Mouse (Mus musculus) kidney, embryonic 16.5 days (tissue): ENCODE data around the gene Clmp. TPM values are rescaled to one million over a fixed set of nuclear protein-coding genes. Genes with fewer than 3 reads are reported as not detected.
"Not testable (repeated sequence)": the region's sequence is repeated elsewhere in the genome, so short reads cannot be mapped to it uniquely, and the experiment has no call there.

Source experiments
- ATAC-seq: fragments of 200-750 bp; cut with Nextera tagmentation; 2 replicates; pipeline ENCODE4 v1.8.0; 2017; ENCODE audit warnings: moderate TSS enrichment; ENCODE audit not compliant: low FRiP score, low TSS enrichment
- H3K27ac ChIP-seq: fragments of 300-500 bp; sonication (generic); 2 replicates; pipeline ENCODE4 v1.5.1; 2014; ENCODE audit warnings: low read length
- H3K27me3 ChIP-seq: fragments of 300-500 bp; sonication (generic); 2 replicates; pipeline ENCODE4 v1.6.1; 2014; ENCODE audit warnings: low read length, control low read depth, mixed read lengths; ENCODE audit not compliant: insufficient read depth
- H3K36me3 ChIP-seq: fragments of 300-500 bp; sonication (generic); 2 replicates; pipeline ENCODE4 v1.6.1; 2014; ENCODE audit warnings: low read length, control low read depth, mixed read lengths; ENCODE audit not compliant: insufficient read depth
- H3K4me1 ChIP-seq: fragments of 300-500 bp; sonication (generic); 2 replicates; pipeline ENCODE4 v1.6.1; 2014; ENCODE audit warnings: low read length, control low read depth, mixed read lengths; ENCODE audit not compliant: insufficient read depth
- H3K4me2 ChIP-seq: fragments of 300-500 bp; sonication (generic); replicated peaks from 2 replicates; pipeline ENCODE4 v1.6.1; 2014; ENCODE audit warnings: low read depth, low read length
- H3K4me3 ChIP-seq: fragments of 300-500 bp; sonication (generic); 2 replicates; pipeline ENCODE4 v1.5.1; 2014; ENCODE audit warnings: mild to moderate bottlenecking, low read length
- H3K9ac ChIP-seq: fragments of 300-500 bp; sonication (generic); replicated peaks from 2 replicates; pipeline ENCODE4 v1.6.1; 2014; ENCODE audit warnings: low read length
- H3K9me3 ChIP-seq: fragments of 300-500 bp; sonication (generic); 2 replicates; pipeline ENCODE4 v1.6.1; 2016; ENCODE audit warnings: low read length, control low read depth
- WGBS: fragments of 180-500 bp; shearing (Covaris S2); extraction: QIAGEN DNeasy Blood & Tissue Kit; methylation state at CpG from one replicate; pipeline ENCODE4 v1.1.7; 2014; 5-methylcytosine and 5-hydroxymethylcytosine counted together
- polyA plus RNA-seq: library from polyadenylated mRNA; unstranded; fragments of >200 nt; fragmentation: Nextera tagmentation; extraction: Ambion mirVana; gene quantifications from 2 replicates; pipeline ENCODE4 v1.2.1, GENCODE M21; 2015

Gene Clmp
- polyA plus RNA-seq, 1 experiment from 2014 or later = 28.0 TPM

GRCm38 (mm10) chr9:40802533-40802875 lies 116.7 kb downstream of the Clmp start:
- not testable (repeated sequence) for H3K9me3 ChIP-seq, H3K27ac ChIP-seq, H3K27me3 ChIP-seq, ATAC-seq
- peak overlapping the region; percentile 98 for H3K4me3 ChIP-seq
- H3K4me2 ChIP-seq = peak overlapping the region; percentile 68
- peaks cover 50% of the 10 kb centered on the region for H3K4me1 ChIP-seq
- H3K36me3 ChIP-seq = peaks cover 47% of the 10 kb centered on the region
- WGBS = 3% methylated on average over 8 of the region's 8 CpGs
- peak overlapping the region; percentile 99 for H3K9ac ChIP-seq

- H3K27ac ChIP-seq, ATAC-seq, H3K9me3 ChIP-seq, H3K9ac ChIP-seq, H3K27me3 ChIP-seq: not testable (repeated sequence)
- Histone ChIP-seq H3K4me1 (peaks cover 39% of the 10 kb centered on the region), H3K36me3 (peaks cover 47% of the 10 kb centered on the region), H3K4me3 (peak overlapping the region; percentile 34), H3K4me2 (peak overlapping the region; percentile 45)
- WGBS = 48% methylated on average over 3 of the region's 3 CpGs
These were observed 118.8 kb downstream of the Clmp start for GRCm38 (mm10) chr9:40804576-40804975.

GRCm38 (mm10) chr9:40805263-40805662 lies 119.5 kb downstream of the Clmp start:
- peak overlapping the region; percentile 20 for H3K4me3 ChIP-seq
- H3K27ac ChIP-seq = peak overlapping the region; percentile 61; the same call in 1 of the 2 replicates
- no peak overlapping the region; the same call in 1 of the 2 replicates for H3K9ac ChIP-seq
- ATAC-seq = no peak
- H3K4me1 ChIP-seq = peaks cover 38% of the 10 kb centered on the region
- H3K36me3 ChIP-seq = peaks cover 47% of the 10 kb centered on the region
- peak overlapping the region; percentile 40 for H3K4me2 ChIP-seq
- WGBS = 30% methylated on average over 2 of the region's 2 CpGs
- no peaks in the 10 kb centered on the region for H3K27me3 ChIP-seq
- no peaks in the 10 kb centered on the region for H3K9me3 ChIP-seq

GRCm38 (mm10) chr9:40806440-40807288 lies 120.9 kb downstream of the Clmp start:
- no peaks in the 10 kb centered on the region for H3K9me3 ChIP-seq
- H3K27ac ChIP-seq = peak overlapping the region; percentile 70
- peak; percentile 47; the same call in 1 of the 2 replicates for ATAC-seq
- H3K4me1 ChIP-seq = peaks cover 38% of the 10 kb centered on the region
- H3K27me3 ChIP-seq = no peaks in the 10 kb centered on the region
- H3K4me2 ChIP-seq = no peak overlapping the region
- no peak overlapping the region for H3K4me3 ChIP-seq
- H3K36me3 ChIP-seq = peaks cover 46% of the 10 kb centered on the region
- WGBS = 16% methylated on average over 5 of the region's 5 CpGs
- H3K9ac ChIP-seq = no peak overlapping the region

GRCm38 (mm10) chr9:40807289-40807920 lies 121.6 kb downstream of the Clmp start:
- Histone ChIP-seq H3K4me2 (no peak overlapping the region), H3K27ac (peak overlapping the region; percentile 70; the same call in 1 of the 2 replicates), H3K4me1 (peaks cover 38% of the 10 kb centered on the region), H3K9me3 (no peaks in the 10 kb centered on the region), H3K27me3 (no peaks in the 10 kb centered on the region), H3K4me3 (no peak overlapping the region), H3K9ac (no peak overlapping the region), H3K36me3 (peaks cover 41% of the 10 kb centered on the region)
- ATAC-seq = peak; percentile 25; the same call in 1 of the 2 replicates
- 21% methylated on average over 11 of the region's 11 CpGs for WGBS

GRCm38 (mm10) chr9:40808061-40808906 lies 122.5 kb downstream of the Clmp start:
- H3K4me2 ChIP-seq = no peak overlapping the region
- H3K27me3 ChIP-seq = no peaks in the 10 kb centered on the region
- H3K9me3 ChIP-seq = no peaks in the 10 kb centered on the region
- ATAC-seq = no peak
- peaks cover 37% of the 10 kb centered on the region for H3K36me3 ChIP-seq
- H3K4me3 ChIP-seq = no peak overlapping the region
- peaks cover 38% of the 10 kb centered on the region for H3K4me1 ChIP-seq
- WGBS = 42% methylated on average over 16 of the region's 16 CpGs
- H3K9ac ChIP-seq = no peak overlapping the region
- H3K27ac ChIP-seq = peak overlapping the region; percentile 39; the same call in 1 of the 2 replicates

- Histone ChIP-seq H3K4me2 (no peak overlapping the region), H3K9ac (no peak overlapping the region), H3K36me3 (peaks cover 31% of the 10 kb centered on the region), H3K27ac (no peak overlapping the region), H3K27me3 (no peaks in the 10 kb centered on the region), H3K4me1 (peaks cover 33% of the 10 kb centered on the region), H3K9me3 (no peaks in the 10 kb centered on the region), H3K4me3 (no peak overlapping the region)
- no peak for ATAC-seq
- WGBS = 73% methylated on average over 8 of the region's 8 CpGs
These were observed 123.1 kb downstream of the Clmp start for GRCm38 (mm10) chr9:40808907-40809280.

GRCm38 (mm10) chr9:40811860-40812259 lies 126.1 kb downstream of the Clmp start:
- 52% methylated on average over 2 of the region's 2 CpGs for WGBS
- Histone ChIP-seq H3K27me3 (no peaks in the 10 kb centered on the region), H3K9me3 (no peaks in the 10 kb centered on the region), H3K36me3 (peaks cover under 1% of the 10 kb centered on the region), H3K4me2 (no peak overlapping the region), H3K4me3 (no peak overlapping the region), H3K9ac (no peak overlapping the region), H3K27ac (no peak overlapping the region), H3K4me1 (peaks cover 5% of the 10 kb centered on the region)
- ATAC-seq = no peak

- no peak overlapping the region for H3K4me3 ChIP-seq
- no peak overlapping the region for H3K4me2 ChIP-seq
- H3K4me1 ChIP-seq = no peaks in the 10 kb centered on the region
- H3K36me3 ChIP-seq = no peaks in the 10 kb centered on the region; the same call in 1 of the 2 replicates
- WGBS = 87% methylated on average over 7 of the region's 7 CpGs
- H3K27me3 ChIP-seq = no peaks in the 10 kb centered on the region
- no peak overlapping the region for H3K9ac ChIP-seq
- H3K9me3 ChIP-seq = no peaks in the 10 kb centered on the region
- ATAC-seq = no peak
- H3K27ac ChIP-seq = no peak overlapping the region
These were observed 128.3 kb downstream of the Clmp start for GRCm38 (mm10) chr9:40814060-40814459.
